In genomic region chr5:12441737-12442136, GRCm38 (mm10) we compare ENCODE assay signal across 23 mouse cellular contexts. TPM values are rescaled to one million over a fixed set of nuclear protein-coding genes. Genes with fewer than 3 reads are reported as not detected.
DNase-seq lines count a peak whose midpoint lies in the region; ATAC-seq and TF ChIP-seq lines count a peak whose summit lies in the region.
"Had no signal": no experiment of that assay in that cellular context is flagged by ENCODE, and none has a peak within 500 bp of the region (broad histone marks: within the 10 kb centered on the region; RNA-seq: fewer than 3 reads in every experiment).

No protein-coding gene starts in this region.

- no peaks in the 10 kb centered on the region for H3K36me3 ChIP-seq in lung, embryonic 14.5 days (ENCODE audit: insufficient read depth)
- H3K36me3 ChIP-seq in limb, embryonic 10.5 days: no peaks in the 10 kb centered on the region
- H3K36me3 ChIP-seq in neural tube, embryonic 13.5 days: no peaks in the 10 kb centered on the region
- H3K36me3 ChIP-seq: heart, embryonic 15.5 days; hindbrain, embryonic 13.5 days; stomach, embryonic 15.5 days had no signal

- H3K27me3 ChIP-seq in lung, embryonic 14.5 days (ENCODE audit: insufficient read depth, low read length): no peaks in the 10 kb centered on the region
- no peaks in the 10 kb centered on the region for H3K27me3 ChIP-seq in limb, embryonic 10.5 days (ENCODE audit: low read depth, poor library complexity, severe bottlenecking)
- no peaks in the 10 kb centered on the region for H3K27me3 ChIP-seq in neural tube, embryonic 13.5 days
- H3K27me3 ChIP-seq: forebrain, embryonic 13.5 days; heart, embryonic 15.5 days; hindbrain, embryonic 13.5 days; megakaryocyte, embryonic 14.5 days; stomach, embryonic 15.5 days had no signal

- H3K4me2 ChIP-seq in lung, embryonic 14.5 days: no peak overlapping the region
- no peak overlapping the region for H3K4me2 ChIP-seq in neural tube, embryonic 13.5 days
- H3K4me2 ChIP-seq: forebrain, embryonic 13.5 days; heart, embryonic 15.5 days; hindbrain, embryonic 13.5 days; stomach, embryonic 15.5 days had no signal

- no peaks in the 10 kb centered on the region for H3K4me1 ChIP-seq in lung, embryonic 14.5 days (ENCODE audit: insufficient read depth)
- peaks cover 19% of the 10 kb centered on the region for H3K4me1 ChIP-seq in limb, embryonic 10.5 days
- peaks cover 3% of the 10 kb centered on the region; the same call in 1 of the 2 replicates for H3K4me1 ChIP-seq in neural tube, embryonic 13.5 days (replicated peaks)
- H3K4me1 ChIP-seq: forebrain, embryonic 13.5 days; heart, embryonic 15.5 days; hindbrain, embryonic 13.5 days; megakaryocyte, embryonic 14.5 days; stomach, embryonic 15.5 days had no signal

- WGBS in lung, embryonic 14.5 days: 69% methylated on average over 1 of the region's 1 CpGs
- WGBS in limb, embryonic 10.5 days: 28% methylated on average over 1 of the region's 1 CpGs
- 78% methylated on average over 1 of the region's 1 CpGs for WGBS in neural tube, embryonic 13.5 days

- peak; percentile 20 for DNase-seq in lung, embryonic 14.5 days
- no peak for DNase-seq in lung, postnatal 36 days
- peak; percentile 28 for DNase-seq in embryo, embryonic 9.5 days (ENCODE audit: extremely low spot score)
- DNase-seq in limb, embryonic 10.5 days (ENCODE audit: low spot score): peak; percentile 35
- no peak for DNase-seq in frontal cortex, postnatal 10 days (ENCODE audit: low spot score in 2 of 2)
- no peak for DNase-seq in heart, postnatal 36 days
- DNase-seq in ovary, postnatal 10 days (ENCODE audit: low spot score): no peak
- DNase-seq: adrenal gland, adult 2 months; cerebellum, adult 9-10 months; gastrocnemius, postnatal 36 days; kidney, postnatal 10 days; layer of hippocampus, adult 9-11 months; liver, postnatal 0 days; lung, postnatal 14 days; thymus, adult 18-20 months; thymus, postnatal 4 days had no signal

- H3K9me3 ChIP-seq in lung, embryonic 14.5 days (ENCODE audit: low read depth, low read length): no peaks in the 10 kb centered on the region; the same call in 1 of the 2 replicates
- H3K9me3 ChIP-seq in limb, embryonic 10.5 days (replicated peaks): no peaks in the 10 kb centered on the region
- H3K9me3 ChIP-seq in neural tube, embryonic 13.5 days: no peaks in the 10 kb centered on the region
- H3K9me3 ChIP-seq: forebrain, embryonic 13.5 days; heart, embryonic 15.5 days; hindbrain, embryonic 13.5 days; megakaryocyte, embryonic 14.5 days; stomach, embryonic 15.5 days had no signal

- TF ChIP-seq CTCF in lung, embryonic 14.5 days (IDR thresholded peaks at IDR 0.05; ENCODE audit: low read depth): no peak

- intact Hi-C loops in heart, postnatal 36 days (cut with DNase I): no loop called here

- H3K9ac ChIP-seq in lung, embryonic 14.5 days: no peak overlapping the region
- H3K9ac ChIP-seq in neural tube, embryonic 13.5 days: no peak overlapping the region
- H3K9ac ChIP-seq: forebrain, embryonic 13.5 days; heart, embryonic 15.5 days; hindbrain, embryonic 13.5 days; liver, postnatal 0 days; stomach, embryonic 15.5 days had no signal

- H3K4me3 ChIP-seq in lung, embryonic 14.5 days (ENCODE audit: low read depth, low read length): no peak overlapping the region
- H3K4me3 ChIP-seq in limb, embryonic 10.5 days: no peak overlapping the region
- no peak overlapping the region for H3K4me3 ChIP-seq in neural tube, embryonic 13.5 days
- H3K4me3 ChIP-seq: forebrain, embryonic 13.5 days; heart, embryonic 15.5 days; hindbrain, embryonic 13.5 days; megakaryocyte, embryonic 14.5 days; stomach, embryonic 15.5 days had no signal

- ATAC-seq in lung, embryonic 14.5 days (ENCODE audit: insufficient read depth): no peak
- ATAC-seq in neural tube, embryonic 13.5 days (ENCODE audit: low read depth): peak; percentile 65
- ATAC-seq: forebrain, embryonic 13.5 days; intestine, postnatal 0 days; liver, postnatal 0 days had no signal

- H3K27ac ChIP-seq in lung, embryonic 14.5 days (ENCODE audit: low read depth): no peak overlapping the region
- peak overlapping the region; percentile 62; the same call in 1 of the 2 replicates for H3K27ac ChIP-seq in limb, embryonic 10.5 days
- H3K27ac ChIP-seq in neural tube, embryonic 13.5 days (replicated peaks): no peak overlapping the region
- H3K27ac ChIP-seq: forebrain, embryonic 13.5 days; heart, embryonic 15.5 days; hindbrain, embryonic 13.5 days; stomach, embryonic 15.5 days had no signal

RNA-seq across cellular contexts. Expression of gene Sema3d, which starts 58.6 kb away (rescaled TPM):
- 12.4 and 14.8 TPM in 2 replicates for polyA plus RNA-seq in lung, embryonic 14.5 days (2014; fragmentation: Nextera tagmentation; extraction: Ambion mirVana)
- polyA plus RNA-seq in limb, embryonic 10.5 days (2016; fragmentation: Nextera tagmentation; extraction: Ambion mirVana): 3.2 and 7.0 TPM in 2 replicates
- polyA plus RNA-seq in neural tube, embryonic 13.5 days (2015; fragmentation: Nextera tagmentation; extraction: Ambion mirVana): 5.2 and 6.0 TPM in 2 replicates
- 1 to 10 TPM; 4.1 to 6.7 TPM for total RNA-seq in heart, postnatal 36 days (2021)

Comparison
In these comparisons a context has a peak if more than half of its experiments do, and no peak if none do; other contexts are left out.
1. DNase-seq: peak in lung, embryonic 14.5 days (single experiment), embryo, embryonic 9.5 days (single experiment) and limb, embryonic 10.5 days (single experiment); none in lung, postnatal 36 days (single experiment), frontal cortex, postnatal 10 days (0 of 2), heart, postnatal 36 days (0 of 2) and ovary, postnatal 10 days (single experiment).